In the genomic region with DNA sequence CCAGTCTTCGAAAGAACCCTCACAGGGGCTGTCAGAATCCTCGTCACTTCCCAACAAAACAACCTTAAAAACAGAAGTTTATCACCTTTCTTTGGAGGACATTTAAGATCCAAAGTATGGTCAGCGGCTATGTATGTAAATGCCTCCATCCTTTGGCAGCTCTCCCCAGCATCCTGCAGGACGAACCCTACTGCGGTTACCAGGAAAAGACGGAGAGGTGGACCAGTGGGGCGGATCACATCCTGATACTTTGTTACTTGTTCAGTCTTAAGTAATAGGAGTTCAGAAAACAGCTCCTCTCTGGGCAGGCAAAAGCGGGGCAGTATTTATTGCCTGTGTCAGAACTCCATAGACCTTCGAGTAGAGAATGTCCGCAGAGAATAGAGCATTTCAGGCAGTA, we compare ENCODE assay signal across 12 mouse cellular contexts.
DNase-seq lines count a peak whose midpoint lies in the region; ATAC-seq lines count a peak whose summit lies in the region.
"Had no signal": no experiment of that assay in that cellular context is flagged by ENCODE, and none has a peak within 500 bp of the region (broad histone marks: within the 10 kb centered on the region; RNA-seq: fewer than 3 reads in every experiment).

No protein-coding gene starts in this region.

- H3K9ac ChIP-seq in forebrain, embryonic 13.5 days, result no peak overlapping the region
- H3K9ac ChIP-seq in kidney, embryonic 16.5 days (replicated peaks; ENCODE audit: low read length), result no peak overlapping the region
- H3K9ac ChIP-seq: embryonic facial prominence, embryonic 12.5 days; liver, embryonic 13.5 days had no signal

- no peak overlapping the region for H3K4me2 ChIP-seq in forebrain, embryonic 13.5 days
- no peak overlapping the region for H3K4me2 ChIP-seq in kidney, embryonic 16.5 days (replicated peaks; ENCODE audit: low read depth, low read length)
- H3K4me2 ChIP-seq: embryonic facial prominence, embryonic 12.5 days; liver, embryonic 13.5 days had no signal

- H3K36me3 ChIP-seq in forebrain, embryonic 10.5 days (replicated peaks), result no peaks in the 10 kb centered on the region
- no peaks in the 10 kb centered on the region for H3K36me3 ChIP-seq in forebrain, embryonic 13.5 days (ENCODE audit: poor library complexity, severe bottlenecking)
- no peaks in the 10 kb centered on the region for H3K36me3 ChIP-seq in kidney, embryonic 16.5 days (ENCODE audit: insufficient read depth, low read length)
- H3K36me3 ChIP-seq: embryonic facial prominence, embryonic 12.5 days; liver, embryonic 13.5 days had no signal

- H3K27me3 ChIP-seq in forebrain, embryonic 10.5 days (ENCODE audit: poor library complexity, severe bottlenecking), result no peaks in the 10 kb centered on the region
- H3K27me3 ChIP-seq in forebrain, embryonic 13.5 days, result no peaks in the 10 kb centered on the region
- no peaks in the 10 kb centered on the region for H3K27me3 ChIP-seq in kidney, embryonic 16.5 days (ENCODE audit: insufficient read depth, low read length)
- H3K27me3 ChIP-seq: embryonic facial prominence, embryonic 12.5 days; liver, embryonic 13.5 days had no signal

- 58% methylated on average over 10 of the region's 10 CpGs for WGBS in forebrain, embryonic 10.5 days
- WGBS in forebrain, embryonic 13.5 days, result 41% methylated on average over 10 of the region's 10 CpGs
- WGBS in kidney, embryonic 16.5 days, result 40% methylated on average over 10 of the region's 10 CpGs

- H3K9me3 ChIP-seq in forebrain, embryonic 10.5 days, result no peaks in the 10 kb centered on the region
- H3K9me3 ChIP-seq in forebrain, embryonic 13.5 days (replicated peaks), result no peaks in the 10 kb centered on the region
- H3K9me3 ChIP-seq in kidney, embryonic 16.5 days (ENCODE audit: low read length), result no peaks in the 10 kb centered on the region
- H3K9me3 ChIP-seq: embryonic facial prominence, embryonic 12.5 days; liver, embryonic 13.5 days had no signal

- no peak overlapping the region for H3K27ac ChIP-seq in forebrain, embryonic 10.5 days
- H3K27ac ChIP-seq in forebrain, embryonic 13.5 days, result no peak overlapping the region
- H3K27ac ChIP-seq in kidney, embryonic 16.5 days (ENCODE audit: low read length), result no peak overlapping the region
- H3K27ac ChIP-seq: embryonic facial prominence, embryonic 12.5 days; liver, embryonic 13.5 days had no signal

- H3K4me1 ChIP-seq in forebrain, embryonic 10.5 days, result no peaks in the 10 kb centered on the region
- H3K4me1 ChIP-seq in forebrain, embryonic 13.5 days, result peaks cover 6% of the 10 kb centered on the region
- H3K4me1 ChIP-seq in kidney, embryonic 16.5 days (ENCODE audit: insufficient read depth, low read length), result no peaks in the 10 kb centered on the region
- H3K4me1 ChIP-seq: embryonic facial prominence, embryonic 12.5 days; liver, embryonic 13.5 days had no signal

- ATAC-seq in forebrain, embryonic 13.5 days, result no peak
- no peak for ATAC-seq in kidney, embryonic 16.5 days (ENCODE audit: low FRiP score, low TSS enrichment)
- ATAC-seq in erythroblast, adult 5-6 weeks (replicated peaks; ENCODE audit: low FRiP score, poor library complexity, severe bottlenecking), result no peak

- DNase-seq in forebrain, embryonic 10.5 days (ENCODE audit: extremely low spot score, low spot score), result peak; percentile 21
- peak; percentile 17 for DNase-seq in kidney, postnatal 14 days
- DNase-seq in brain, adult 2 months (ENCODE audit: low read depth, low spot score), result peak; percentile 66
- peak; percentile 63 for DNase-seq in cerebellum, postnatal 36 days
- DNase-seq in spleen, postnatal 10 days (ENCODE audit: low spot score in 2 of 2), result no peak
- DNase-seq: heart, postnatal 36 days; liver, embryonic 13.5 days; lung, postnatal 4 days had no signal

- H3K4me3 ChIP-seq in forebrain, embryonic 10.5 days, result no peak overlapping the region
- no peak overlapping the region for H3K4me3 ChIP-seq in forebrain, embryonic 13.5 days
- H3K4me3 ChIP-seq in kidney, embryonic 16.5 days (ENCODE audit: low read length), result no peak overlapping the region
- H3K4me3 ChIP-seq: embryonic facial prominence, embryonic 12.5 days; liver, embryonic 13.5 days had no signal

Comparison
In these comparisons a context has a peak if more than half of its experiments do, and no peak if none do; other contexts are left out.
1. DNase-seq: peak in forebrain, embryonic 10.5 days (single experiment), kidney, postnatal 14 days (single experiment), brain, adult 2 months (single experiment) and cerebellum, postnatal 36 days (2 of 2); none in spleen, postnatal 10 days (0 of 2).